ENCODE assay signal across 8 mouse cellular contexts in the genomic region with DNA sequence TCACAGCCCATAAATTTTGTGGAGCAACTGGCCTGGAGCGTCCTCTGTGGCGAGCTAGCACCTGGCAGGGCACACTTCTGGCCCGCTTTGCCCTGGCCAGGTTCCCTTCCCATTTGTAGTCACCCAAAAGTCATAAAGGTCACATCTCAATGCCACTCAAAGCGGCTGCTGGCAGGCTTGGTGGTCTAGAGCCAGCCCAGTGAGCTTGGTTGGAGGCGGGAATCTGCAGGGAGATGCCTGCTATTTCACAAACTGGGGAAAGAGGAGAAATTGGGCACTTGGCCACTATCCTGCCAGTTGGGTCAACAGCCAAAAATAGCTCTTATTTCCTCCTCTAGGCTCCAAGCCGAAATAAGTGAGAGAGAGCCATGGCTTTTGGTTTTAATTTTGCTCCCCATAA. TPM values are rescaled to one million over a fixed set of nuclear protein-coding genes. Genes with fewer than 3 reads are reported as not detected.
A peak's percentile ranks its signal among the peaks of the same experiment; 100 is the strongest.
DNase-seq lines count a peak whose midpoint lies in the region; ATAC-seq lines count a peak whose summit lies in the region.

No protein-coding gene starts in this region.

- peak; percentile 92 for DNase-seq in heart, adult 11 months
- DNase-seq in heart, embryonic 10.5 days (ENCODE audit: low spot score): no peak
- peak; percentile 64 for DNase-seq in gastrocnemius, postnatal 10 days
- DNase-seq in ovary, adult 18-20 months (ENCODE audit: low spot score): peak; percentile 19
- DNase-seq in layer of hippocampus, postnatal 14 days (ENCODE audit: low spot score in 2 of 2): no peak
- DNase-seq in thymus, adult 18-20 months: no peak

- 0 out of 2 replicates have a peak overlapping the region, but pooled peaks have one; percentile 4 for H3K9ac ChIP-seq in kidney, embryonic 14.5 days (ENCODE audit: low read depth, low read length)

- no peaks in the 10 kb centered on the region for H3K27me3 ChIP-seq in heart, embryonic 10.5 days (ENCODE audit: insufficient read depth, poor library complexity, severe bottlenecking)
- no peaks in the 10 kb centered on the region for H3K27me3 ChIP-seq in kidney, embryonic 14.5 days (ENCODE audit: control insufficient read depth, insufficient read depth, low read length)

- peak; percentile 71 for ATAC-seq in cerebellum, adult (ENCODE audit: insufficient number of reproducible peaks, low FRiP score, low TSS enrichment)
- ATAC-seq in kidney, embryonic 14.5 days (ENCODE audit: low FRiP score, low TSS enrichment): no peak; the same call in 1 of the 2 replicates

- H3K27ac ChIP-seq in heart, embryonic 10.5 days: no peak overlapping the region
- H3K27ac ChIP-seq in kidney, embryonic 14.5 days (ENCODE audit: low read depth, low read length): peak overlapping the region; percentile 47; the same call in 1 of the 2 replicates

- H3K9me3 ChIP-seq in heart, embryonic 10.5 days: no peaks in the 10 kb centered on the region
- 0 out of 2 replicates have a peak, but pooled peaks cover 4% of the 10 kb centered on the region for H3K9me3 ChIP-seq in kidney, embryonic 14.5 days (ENCODE audit: control insufficient read depth, low read length)

- H3K4me1 ChIP-seq in heart, embryonic 10.5 days: peaks cover 4% of the 10 kb centered on the region; the same call in 1 of the 2 replicates
- H3K4me1 ChIP-seq in kidney, embryonic 14.5 days (ENCODE audit: control insufficient read depth, insufficient read depth, low read length): peaks cover 13% of the 10 kb centered on the region; the same call in 1 of the 2 replicates

- no peak overlapping the region for H3K4me3 ChIP-seq in heart, embryonic 10.5 days
- no peak overlapping the region for H3K4me3 ChIP-seq in kidney, embryonic 14.5 days (ENCODE audit: low read length)

- H3K4me2 ChIP-seq in kidney, embryonic 14.5 days (replicated peaks; ENCODE audit: low read depth, low read length): no peak overlapping the region

- H3K36me3 ChIP-seq in heart, embryonic 10.5 days: peaks cover 42% of the 10 kb centered on the region
- peaks cover 9% of the 10 kb centered on the region; the same call in 1 of the 2 replicates for H3K36me3 ChIP-seq in kidney, embryonic 14.5 days (ENCODE audit: control insufficient read depth, insufficient read depth, low read length)

- 79% methylated on average over 6 of the region's 6 CpGs for WGBS in heart, embryonic 10.5 days
- 42% methylated on average over 6 of the region's 6 CpGs for WGBS in kidney, embryonic 14.5 days

RNA-seq across cellular contexts. Expression of a gene that starts 4.4 kb away (rescaled TPM):
- polyA plus RNA-seq in heart, embryonic 10.5 days (2016; fragmentation: Nextera tagmentation; extraction: Ambion mirVana): 0.34 and 0.94 TPM in 2 replicates
- total RNA-seq in gastrocnemius, postnatal 10 days (2021): 10 to 100 TPM in 1 of 2 experiments, 1 to 10 TPM in 1; 3.0 to 14.0 TPM
- 0.35 and 0.56 TPM in 2 replicates for polyA plus RNA-seq in kidney, embryonic 14.5 days (2014; fragmentation: Nextera tagmentation; extraction: Ambion mirVana)
- total RNA-seq in layer of hippocampus, postnatal 14 days (2021): under 1 TPM; 0.05 to 0.14 TPM

Comparison
In these comparisons a context has a peak if more than half of its experiments do, and no peak if none do; other contexts are left out.
1. DNase-seq: peak in heart, adult 11 months (single experiment), gastrocnemius, postnatal 10 days (single experiment) and ovary, adult 18-20 months (single experiment); none in heart, embryonic 10.5 days (single experiment), layer of hippocampus, postnatal 14 days (0 of 2) and thymus, adult 18-20 months (0 of 2).